Mouse (Mus musculus) midbrain, embryonic 16.5 days (tissue): Measurements from ENCODE around the gene E2f2. TPM values are rescaled to one million over a fixed set of nuclear protein-coding genes. Genes with fewer than 3 reads are reported as not detected.

Experiments
- ATAC-seq: fragments of 200-750 bp; cut with Nextera tagmentation; 2 replicates; pipeline ENCODE4 v1.8.0; 2017; ENCODE audit warnings: moderate TSS enrichment
- H3K27ac ChIP-seq: fragments of 300-500 bp; sonication (generic); 2 replicates; pipeline ENCODE4 v1.5.1; 2014; ENCODE audit warnings: mild to moderate bottlenecking, low read length, mixed read lengths
- H3K27me3 ChIP-seq: fragments of 300-500 bp; sonication (generic); 2 replicates; pipeline ENCODE4 v1.6.1; 2014; ENCODE audit warnings: low read depth, low read length, mixed read lengths; ENCODE audit not compliant: control insufficient read depth, insufficient read depth
- H3K36me3 ChIP-seq: fragments of 300-500 bp; sonication (generic); 2 replicates; pipeline ENCODE4 v1.6.1; 2014; ENCODE audit warnings: mild to moderate bottlenecking, low read length, moderate library complexity, mixed read lengths; ENCODE audit not compliant: control insufficient read depth, insufficient read depth
- H3K4me1 ChIP-seq: fragments of 300-500 bp; sonication (generic); 2 replicates; pipeline ENCODE4 v1.6.1; 2014; ENCODE audit warnings: mild to moderate bottlenecking, low read length, mixed read lengths; ENCODE audit not compliant: control insufficient read depth, insufficient read depth
- H3K4me2 ChIP-seq: fragments of 300-500 bp; sonication (generic); 2 replicates; pipeline ENCODE4 v1.6.1; 2014; ENCODE audit warnings: mild to moderate bottlenecking, low read length, mixed read lengths
- H3K4me3 ChIP-seq: fragments of 300-500 bp; sonication (generic); 2 replicates; pipeline ENCODE4 v1.5.1; 2014; ENCODE audit warnings: low read depth, mild to moderate bottlenecking, low read length, moderate library complexity, mixed read lengths
- H3K9ac ChIP-seq: fragments of 300-500 bp; sonication (generic); 2 replicates; pipeline ENCODE4 v1.6.1; 2014; ENCODE audit warnings: low read depth, low read length, mixed read lengths
- H3K9me3 ChIP-seq: fragments of 300-500 bp; sonication (generic); replicated peaks from 2 replicates; pipeline ENCODE4 v1.6.1; 2014; ENCODE audit warnings: mild to moderate bottlenecking, low read length, mixed read lengths; ENCODE audit not compliant: control insufficient read depth, poor library complexity, severe bottlenecking
- WGBS: fragments of 180-500 bp; shearing (Covaris S2); extraction: QIAGEN DNeasy Blood & Tissue Kit; methylation state at CpG from one replicate; pipeline ENCODE4 v1.1.7; 2014; 5-methylcytosine and 5-hydroxymethylcytosine counted together
- polyA plus RNA-seq: library from polyadenylated mRNA; unstranded; fragments of >200 nt; fragmentation: Nextera tagmentation; extraction: Ambion mirVana; gene quantifications from 2 replicates; pipeline ENCODE4 v1.2.1, GENCODE M21; 2015

Gene E2f2
- polyA plus RNA-seq, 1 experiment from 2014 or later, result 1.6 TPM

GRCm38 (mm10) chr4:136177244-136177611 lies 5.0 kb downstream of the E2f2 start:
- H3K9ac ChIP-seq, result no peak overlapping the region
- H3K27ac ChIP-seq, result no peak overlapping the region
- H3K4me2 ChIP-seq, result no peak overlapping the region
- H3K9me3 ChIP-seq, result no peaks in the 10 kb centered on the region
- no peak for ATAC-seq
- peaks cover 5% of the 10 kb centered on the region; the same call in 1 of the 2 replicates for H3K27me3 ChIP-seq
- no peak overlapping the region for H3K4me3 ChIP-seq
- no peaks in the 10 kb centered on the region for H3K36me3 ChIP-seq
- 40% methylated on average over 8 of the region's 8 CpGs for WGBS
- H3K4me1 ChIP-seq, result peaks cover 11% of the 10 kb centered on the region

DNA sequence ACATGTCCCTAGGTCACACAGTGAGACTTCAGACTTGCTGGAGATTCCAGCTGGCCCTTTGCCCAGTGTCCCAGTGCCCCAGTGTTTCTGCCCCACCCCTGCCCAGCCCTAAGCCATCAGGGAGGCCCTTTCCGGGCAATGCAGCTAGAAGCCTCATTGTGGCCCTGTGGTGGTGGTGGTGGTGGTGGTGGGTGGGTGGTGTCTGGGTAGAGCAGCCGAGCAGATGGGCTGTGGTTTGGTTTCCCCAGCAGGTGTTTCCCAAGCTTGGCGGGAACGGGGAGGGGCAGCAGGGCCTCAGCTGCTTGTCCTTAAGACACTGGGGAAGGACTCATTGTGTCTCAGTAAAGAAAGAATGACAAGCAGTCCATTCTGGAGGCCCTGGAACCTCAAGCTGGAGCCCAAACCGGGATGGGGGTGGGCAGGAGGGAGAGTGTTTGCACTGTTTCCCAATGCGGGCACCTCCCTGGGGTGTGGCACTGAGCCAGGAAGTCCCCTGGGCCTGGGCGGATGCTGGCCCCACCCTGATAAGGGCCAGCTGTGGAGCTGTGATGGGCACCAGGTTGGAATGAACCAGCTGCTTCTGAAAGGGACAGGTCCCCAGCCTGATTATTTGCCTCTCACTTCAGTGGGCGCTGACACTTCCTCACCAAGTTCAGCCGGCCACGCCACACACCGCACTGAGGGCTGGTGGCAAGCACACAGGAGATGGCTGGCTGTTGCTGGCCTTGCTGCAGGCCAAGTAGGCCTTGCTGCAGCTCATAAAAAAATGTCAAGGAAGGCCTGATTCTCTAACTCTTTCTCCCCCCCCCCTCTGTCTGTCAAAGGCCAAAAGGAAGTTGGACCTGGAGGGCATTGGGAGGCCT lies 5.6 kb downstream of the E2f2 start:
- no peak overlapping the region for H3K9ac ChIP-seq
- no peak overlapping the region for H3K27ac ChIP-seq
- no peak overlapping the region for H3K4me2 ChIP-seq
- no peak overlapping the region for H3K4me3 ChIP-seq
- ATAC-seq, result no peak
- H3K36me3 ChIP-seq, result no peaks in the 10 kb centered on the region
- peaks cover 4% of the 10 kb centered on the region; the same call in 1 of the 2 replicates for H3K4me1 ChIP-seq
- H3K27me3 ChIP-seq, result peaks cover 3% of the 10 kb centered on the region; the same call in 1 of the 2 replicates
- H3K9me3 ChIP-seq, result no peaks in the 10 kb centered on the region
- WGBS, result 35% methylated on average over 11 of the region's 11 CpGs

- no peak overlapping the region for H3K9ac ChIP-seq
- H3K36me3 ChIP-seq, result no peaks in the 10 kb centered on the region
- ATAC-seq, result no peak
- peaks cover under 1% of the 10 kb centered on the region; the same call in 1 of the 2 replicates for H3K27me3 ChIP-seq
- no peak overlapping the region for H3K27ac ChIP-seq
- WGBS, result 91% methylated on average over 12 of the region's 12 CpGs
- H3K4me1 ChIP-seq, result no peaks in the 10 kb centered on the region
- H3K4me3 ChIP-seq, result no peak overlapping the region
- H3K4me2 ChIP-seq, result no peak overlapping the region
- no peaks in the 10 kb centered on the region for H3K9me3 ChIP-seq
Measured at GRCm38 (mm10) chr4:136178475-136178921, 6.3 kb downstream of the E2f2 start.

DNA sequence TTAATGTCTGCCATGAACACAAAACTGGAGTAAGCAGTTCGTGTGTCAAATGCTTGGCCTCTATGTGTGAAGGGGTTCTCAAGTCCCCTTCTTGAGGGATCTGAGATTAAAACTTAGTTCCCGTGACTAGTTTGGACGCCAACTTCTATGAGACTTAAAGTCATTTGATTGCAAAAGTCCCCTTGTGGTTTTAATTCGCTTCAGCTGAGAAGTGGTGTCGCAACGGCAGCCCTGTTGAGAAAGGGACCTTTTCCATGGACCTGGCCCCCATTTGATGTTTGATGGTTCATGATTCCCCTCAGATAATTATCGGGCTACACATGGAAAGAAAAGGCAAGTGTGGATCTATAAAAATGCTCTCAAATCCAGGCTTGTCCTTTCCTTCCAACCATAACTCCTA lies 7.3 kb downstream of the E2f2 start:
- Histone ChIP-seq H3K27ac (no peak overlapping the region), H3K27me3 (no peaks in the 10 kb centered on the region), H3K4me1 (no peaks in the 10 kb centered on the region), H3K36me3 (no peaks in the 10 kb centered on the region), H3K4me3 (no peak overlapping the region), H3K9ac (no peak overlapping the region), H3K4me2 (no peak overlapping the region; the same call in 1 of the 2 replicates), H3K9me3 (no peaks in the 10 kb centered on the region)
- no peak for ATAC-seq
- WGBS, result 90% methylated on average over 7 of the region's 7 CpGs

GRCm38 (mm10) chr4:136179998-136180397 lies 7.8 kb downstream of the E2f2 start:
- Histone ChIP-seq H3K4me3 (peak overlapping the region; percentile 27), H3K27me3 (no peaks in the 10 kb centered on the region), H3K4me1 (no peaks in the 10 kb centered on the region), H3K36me3 (no peaks in the 10 kb centered on the region), H3K9ac (peak overlapping the region; percentile 42; the same call in 1 of the 2 replicates), H3K27ac (no peak overlapping the region), H3K4me2 (peak overlapping the region; percentile 54), H3K9me3 (no peaks in the 10 kb centered on the region)
- peak; percentile 51; the same call in 1 of the 2 replicates for ATAC-seq
- 3% methylated on average over 15 of the region's 15 CpGs for WGBS

DNA sequence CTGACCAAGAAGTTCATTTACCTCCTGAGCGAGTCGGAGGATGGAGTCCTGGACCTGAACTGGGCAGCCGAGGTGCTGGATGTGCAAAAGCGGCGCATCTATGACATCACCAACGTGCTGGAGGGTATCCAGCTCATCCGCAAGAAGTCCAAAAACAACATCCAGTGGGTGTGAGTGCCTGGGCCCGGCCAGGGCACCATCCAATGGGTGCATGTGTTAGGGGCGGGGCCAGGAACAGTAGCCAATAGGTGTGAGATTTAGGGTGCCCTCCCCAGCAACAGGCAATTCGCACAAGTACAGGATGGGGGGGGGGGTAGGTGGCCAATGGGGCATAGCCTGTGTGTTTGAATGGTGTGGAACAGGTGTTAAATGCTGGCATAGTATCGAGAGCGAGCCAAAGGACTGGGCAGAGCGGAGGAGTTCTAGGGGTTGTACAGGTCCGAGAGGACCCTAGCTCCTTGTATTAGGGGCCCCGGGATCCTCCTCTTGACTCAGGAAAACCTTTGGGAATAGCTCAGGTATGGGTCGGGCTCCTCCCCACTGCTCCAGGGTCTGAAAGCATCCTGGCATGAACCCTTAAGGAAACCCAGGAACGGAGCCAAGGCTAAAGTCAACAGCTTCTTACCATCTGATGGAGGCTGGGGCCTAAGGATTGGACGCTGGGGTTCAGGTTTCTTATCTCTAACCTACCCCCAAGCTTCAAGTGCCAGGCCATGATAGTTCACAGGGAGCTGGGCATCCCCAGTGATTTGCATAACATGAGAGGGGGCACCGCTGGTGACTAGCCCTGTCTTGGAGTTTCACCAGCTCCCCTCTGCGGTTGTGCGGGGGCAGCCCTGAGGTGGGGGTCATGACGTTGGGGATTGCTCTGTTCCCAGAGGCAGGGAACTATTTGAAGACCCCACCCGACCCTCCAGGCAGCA lies 8.5 kb downstream of the E2f2 start:
- peak overlapping the region; percentile 42; the same call in 1 of the 2 replicates for H3K9ac ChIP-seq
- no peak overlapping the region for H3K27ac ChIP-seq
- peak; percentile 76 for ATAC-seq

GRCm38 (mm10) chr4:136181367-136181766 lies 9.2 kb downstream of the E2f2 start:
- no peak for ATAC-seq
- no peak overlapping the region for H3K9ac ChIP-seq
- no peak overlapping the region for H3K27ac ChIP-seq
- H3K36me3 ChIP-seq, result no peaks in the 10 kb centered on the region
- 27% methylated on average over 12 of the region's 12 CpGs for WGBS
- H3K27me3 ChIP-seq, result no peaks in the 10 kb centered on the region
- no peaks in the 10 kb centered on the region for H3K9me3 ChIP-seq
- no peak overlapping the region for H3K4me3 ChIP-seq
- no peaks in the 10 kb centered on the region for H3K4me1 ChIP-seq
- H3K4me2 ChIP-seq, result no peak overlapping the region; the same call in 1 of the 2 replicates

More for the DNA sequence above, 8.5 kb downstream of the E2f2 start:
- Histone ChIP-seq H3K4me3 (peak overlapping the region; percentile 27), H3K27me3 (no peaks in the 10 kb centered on the region), H3K4me1 (no peaks in the 10 kb centered on the region), H3K36me3 (no peaks in the 10 kb centered on the region), H3K9me3 (no peaks in the 10 kb centered on the region), H3K4me2 (peak overlapping the region; percentile 54)
- 23% methylated on average over 23 of the region's 23 CpGs for WGBS

GRCm38 (mm10) chr4:136185375-136185774 lies 13.2 kb downstream of the E2f2 start:
- Histone ChIP-seq H3K4me2 (no peak overlapping the region), H3K9me3 (no peaks in the 10 kb centered on the region), H3K27ac (no peak overlapping the region), H3K27me3 (no peaks in the 10 kb centered on the region), H3K36me3 (no peaks in the 10 kb centered on the region), H3K9ac (no peak overlapping the region), H3K4me3 (no peak overlapping the region), H3K4me1 (no peaks in the 10 kb centered on the region)
- ATAC-seq, result no peak
- 86% methylated on average over 9 of the region's 9 CpGs for WGBS
